Mouse (Mus musculus): ENCODE measurements at regions not wholly inside any gene's neighbourhood (a gene's known extent, or its start where the extent isn't known, plus 50 kb on each side); places are given as distances from the start of the nearest gene placed in this dataset.

DNA sequence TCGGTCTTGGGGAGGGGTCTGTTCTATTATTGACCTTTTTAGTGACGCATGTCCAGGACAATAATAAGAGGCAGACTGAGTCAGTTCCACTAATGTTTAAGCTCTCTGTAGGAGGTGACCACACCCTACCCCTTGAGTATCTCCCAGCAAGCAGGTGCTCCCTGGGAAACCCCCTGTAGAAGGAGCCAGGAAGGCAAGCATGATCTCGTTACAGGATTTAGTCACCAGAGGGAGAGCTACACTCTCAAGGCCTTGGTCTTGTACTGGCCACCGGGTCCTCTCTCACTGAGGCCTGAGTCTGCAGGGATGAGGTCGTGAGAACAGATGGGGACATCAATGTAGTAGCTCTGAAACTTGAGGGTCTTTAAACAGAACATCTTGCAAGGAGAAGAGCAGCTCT, 55.3 kb upstream of the Ccnd2 start:
- no peak for DNase-seq (ENCODE audit: low spot score in 2 of 2)

GRCm38 (mm10) chr6:127213355-127213754, 61.4 kb upstream of the Ccnd2 start:
- no peak for DNase-seq (ENCODE audit: low spot score in 2 of 2)

DNA sequence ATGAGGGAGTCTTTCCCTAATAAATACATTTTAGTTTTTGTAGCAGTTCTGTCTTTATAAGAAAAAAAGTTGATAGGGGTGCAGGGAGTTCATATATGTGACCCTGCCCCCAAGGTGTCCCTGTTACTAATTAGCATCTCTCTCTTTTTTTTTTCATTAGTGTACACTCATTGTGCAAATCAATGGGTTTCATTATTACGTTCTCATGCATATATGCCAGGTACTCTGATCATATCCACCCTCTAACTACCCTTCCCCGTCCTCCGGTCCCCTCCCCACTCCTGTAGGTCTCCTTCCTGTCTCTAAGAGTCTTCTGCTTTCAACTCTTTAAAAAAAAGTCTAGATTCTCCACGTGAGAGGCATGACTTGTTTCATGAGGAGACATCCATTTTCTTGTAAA, 63.9 kb upstream of the Ccnd2 start:
- no peak for DNase-seq (ENCODE audit: low spot score in 2 of 2)

DNA sequence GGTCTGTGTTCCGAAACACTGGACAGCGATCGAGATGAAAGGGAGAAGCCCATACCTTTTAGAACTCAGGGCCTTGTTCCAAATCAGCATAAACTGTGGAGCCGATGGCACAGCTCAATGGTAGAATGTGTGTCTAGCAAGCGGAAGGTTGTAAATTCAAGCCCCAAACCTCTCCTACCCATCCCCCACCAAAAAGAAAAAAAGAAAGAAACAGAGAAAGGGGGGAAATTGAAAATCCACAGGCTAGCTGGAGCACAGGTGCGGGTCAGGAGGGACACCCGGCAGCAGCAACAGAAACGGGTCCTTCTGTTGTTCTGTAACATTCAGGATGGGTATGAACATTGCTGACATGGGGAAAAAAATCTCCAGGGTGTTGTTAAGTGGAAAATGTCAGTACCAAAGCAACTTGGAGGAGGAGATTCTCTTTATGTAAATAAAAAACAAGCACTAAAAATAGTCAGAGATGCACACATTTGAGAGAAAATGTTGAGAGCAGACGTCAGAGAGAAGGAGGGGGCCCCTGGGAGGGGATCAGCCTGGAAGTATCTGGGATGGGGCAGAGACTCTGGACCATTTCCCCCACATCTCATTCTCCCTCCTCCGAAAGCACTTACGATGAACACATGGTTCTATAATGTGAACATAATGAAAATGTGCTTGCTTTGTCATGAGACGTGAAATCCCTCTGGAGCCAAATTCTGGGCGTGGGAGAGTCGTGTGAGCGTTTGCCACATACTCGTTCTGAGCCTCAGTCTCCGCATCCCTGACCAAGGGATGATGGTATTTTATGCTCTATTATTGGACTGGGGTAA, 66.8 kb upstream of the Ccnd2 start:
- DNase-seq (ENCODE audit: low spot score in 2 of 2): no peak

DNA sequence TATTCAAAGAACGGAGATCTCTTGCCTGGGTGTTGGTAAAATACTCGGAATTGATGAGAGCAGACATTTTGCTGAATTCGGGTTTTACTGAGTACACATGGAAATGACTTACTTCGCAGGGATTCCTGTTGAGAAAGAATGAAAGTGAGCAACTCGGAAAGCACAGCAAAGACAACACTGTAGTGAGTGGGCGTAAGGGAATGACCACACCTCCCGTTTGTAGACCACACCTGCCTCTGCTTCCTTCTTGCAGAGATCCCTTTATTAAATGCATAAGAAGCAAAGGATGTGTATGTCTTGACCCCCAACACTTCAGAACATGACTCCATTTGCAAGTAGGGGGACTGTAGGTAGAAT, 67.4 kb upstream of the Ccnd2 start:
- DNase-seq (ENCODE audit: low spot score in 2 of 2): no peak

DNA sequence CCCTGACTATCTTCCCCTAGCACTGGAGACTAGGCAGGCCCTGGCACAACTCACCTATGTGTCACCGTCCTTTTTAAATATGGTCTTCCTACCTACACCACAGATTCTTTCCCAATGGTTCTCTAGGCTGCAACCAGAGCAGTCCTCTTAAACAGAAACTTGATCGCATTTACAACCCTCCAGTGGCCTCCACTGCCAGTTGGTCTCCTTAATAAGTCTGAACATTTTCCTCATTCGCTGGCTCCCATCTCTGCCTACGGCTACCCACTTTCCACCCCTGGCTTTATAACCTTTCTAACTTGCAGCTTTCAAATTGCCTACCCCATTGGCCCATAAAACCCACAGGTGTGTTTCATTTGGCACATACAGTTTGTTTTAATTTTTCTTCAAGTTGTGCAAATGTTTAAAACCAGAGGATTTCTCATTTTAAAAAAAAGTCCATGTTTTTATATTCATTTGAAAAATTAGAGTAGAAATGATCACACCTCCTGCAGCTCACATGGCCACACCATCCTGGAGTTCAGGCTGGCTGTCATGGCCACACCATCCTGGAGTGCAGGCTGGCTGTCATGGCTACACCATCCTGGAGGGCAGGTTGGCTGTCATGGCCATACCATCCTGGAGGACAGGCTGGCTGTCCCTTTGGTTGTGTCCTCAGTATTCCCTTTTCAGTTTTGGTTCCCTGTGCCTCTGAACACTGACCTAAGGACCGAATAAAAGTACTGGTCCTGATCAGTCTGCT, 74.4 kb upstream of the Ccnd2 start:
- no peak for DNase-seq (ENCODE audit: low spot score in 2 of 2)

DNA sequence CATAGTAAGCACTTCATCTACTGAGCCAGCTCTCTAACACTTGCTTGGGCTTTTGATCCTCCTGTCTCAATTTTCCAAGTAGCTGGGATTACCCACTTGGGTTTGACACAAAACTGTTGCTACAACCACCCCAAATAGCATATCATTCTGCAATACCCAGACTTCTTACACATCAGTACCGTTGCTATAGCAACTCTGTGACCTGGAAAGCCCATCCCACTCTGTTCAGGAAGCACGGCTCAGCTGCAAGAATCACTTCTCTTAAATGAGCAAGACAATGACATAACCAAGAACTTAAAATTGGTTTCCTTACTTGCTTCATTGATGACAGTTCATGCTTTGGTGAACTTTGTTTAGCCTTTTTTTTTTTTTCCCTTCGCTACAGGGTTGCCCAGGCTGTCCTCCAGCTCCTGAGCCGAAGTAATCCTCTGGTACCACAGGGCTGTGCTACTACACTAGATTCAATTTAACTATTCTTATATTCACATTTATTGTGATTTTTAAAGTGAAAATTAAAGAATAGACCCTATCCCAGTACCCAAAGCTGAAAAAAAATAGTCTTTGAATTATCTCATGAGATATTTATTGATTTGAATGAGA, 84.6 kb upstream of the Ccnd2 start:
- no peak for DNase-seq (ENCODE audit: low spot score in 2 of 2)

DNA sequence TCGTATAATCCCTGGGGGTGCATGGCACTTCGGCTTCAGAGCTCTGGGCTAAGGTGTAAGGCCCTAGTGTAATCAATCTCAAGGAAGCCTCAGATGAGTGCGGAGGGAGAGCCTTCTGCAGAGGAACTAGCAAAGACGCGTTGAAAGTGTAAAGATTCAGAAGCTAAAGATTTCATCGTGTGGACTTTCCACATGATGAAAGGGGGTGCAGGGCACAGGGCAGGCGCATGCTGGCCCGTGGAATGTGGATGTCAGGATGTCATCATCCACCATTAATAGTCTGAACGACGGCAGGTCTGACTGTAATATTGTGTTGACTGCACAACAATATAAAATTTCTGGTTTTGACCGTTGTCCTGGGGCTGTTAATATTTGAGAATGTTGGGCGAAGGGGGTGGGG, 85.2 kb upstream of the Ccnd2 start:
- no peak for DNase-seq (ENCODE audit: low spot score in 2 of 2)

DNA sequence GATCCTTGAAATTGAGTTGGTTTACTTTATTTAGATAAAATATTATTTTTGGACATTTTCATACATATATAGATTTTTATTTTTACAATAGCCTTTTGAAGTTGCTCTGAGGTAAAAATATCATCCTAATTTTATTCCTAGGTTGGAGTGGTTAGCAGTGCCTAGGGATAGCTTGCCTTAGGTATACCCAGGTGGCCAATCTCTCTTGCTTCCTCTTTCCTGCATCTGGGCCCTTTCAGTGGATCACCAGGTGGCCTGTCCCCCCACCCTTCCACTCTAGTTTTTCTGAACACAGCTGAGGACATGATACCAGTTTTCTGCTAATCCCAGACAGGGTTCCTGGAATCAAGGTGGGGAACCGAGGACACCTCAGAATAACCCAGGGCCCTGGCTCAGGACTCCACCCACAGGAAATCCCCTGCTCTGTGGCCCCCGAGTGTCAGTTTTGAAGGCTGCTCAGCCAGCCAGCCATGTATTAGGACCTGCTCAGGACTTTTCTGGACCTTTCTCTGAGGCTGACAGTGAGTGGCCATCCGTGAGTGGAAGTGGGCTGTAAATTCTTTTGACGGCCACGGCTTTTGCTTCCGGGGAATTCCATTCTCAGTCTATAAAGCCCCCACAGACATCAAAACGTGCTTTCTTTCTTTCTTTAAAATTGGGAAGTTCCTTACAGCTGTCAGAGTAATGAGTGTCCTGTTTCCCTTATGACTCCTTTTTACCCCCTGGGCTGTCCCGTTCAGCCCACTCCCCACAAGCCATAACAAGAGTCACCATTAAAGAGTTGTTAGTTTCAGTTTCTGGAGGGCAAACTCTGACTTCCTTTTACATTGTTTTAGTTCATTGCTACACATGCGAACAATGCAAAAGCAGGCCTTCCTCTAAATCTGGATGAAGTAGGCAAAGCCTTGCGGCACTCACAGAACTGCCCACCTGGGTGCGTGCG, 87.8 kb upstream of the Ccnd2 start:
- no peak for DNase-seq (ENCODE audit: low spot score in 2 of 2)

DNA sequence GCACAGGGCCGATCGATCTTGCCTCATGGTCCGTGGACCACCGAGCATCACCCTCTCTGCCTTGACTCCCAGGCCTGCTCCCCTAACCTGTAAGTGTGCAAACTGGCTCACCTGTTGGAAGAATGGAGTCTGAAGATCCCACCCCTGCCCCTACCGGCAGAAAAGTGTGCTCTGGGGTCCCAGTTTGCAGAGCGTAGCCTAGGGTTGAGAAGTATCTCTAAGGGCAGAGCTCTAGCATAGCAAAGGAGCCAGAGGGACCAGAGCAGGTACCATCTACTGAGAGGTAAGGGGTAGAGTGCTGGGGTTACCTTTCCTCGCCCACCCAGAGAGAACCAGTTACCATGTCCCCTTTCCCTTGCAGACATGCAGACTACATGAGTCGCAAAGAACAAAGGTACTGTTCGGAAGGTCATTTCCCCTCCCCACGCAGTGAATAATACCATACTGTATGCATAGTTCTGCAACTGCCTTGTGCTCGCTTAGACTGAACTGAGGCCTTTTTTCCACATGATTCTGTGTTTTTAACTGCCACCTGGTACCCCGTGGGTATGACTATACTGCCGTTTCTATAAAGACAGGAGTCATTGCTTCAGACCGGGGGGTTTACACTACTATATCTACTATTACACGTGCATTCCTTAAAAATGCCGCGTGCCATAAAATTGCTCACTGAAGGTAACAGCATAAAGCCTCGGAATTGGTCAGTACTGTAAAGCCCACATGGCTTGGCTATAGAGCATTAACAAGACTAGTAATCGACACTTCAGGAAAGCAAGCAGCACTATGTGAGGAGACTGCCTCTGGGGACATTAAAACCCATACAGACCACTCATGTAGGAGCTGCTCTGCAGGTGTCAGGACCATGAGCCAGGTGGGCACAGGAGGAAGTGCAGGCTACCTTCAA, 88.7 kb upstream of the Ccnd2 start:
- no peak for DNase-seq (ENCODE audit: low spot score in 2 of 2)

- no peak for DNase-seq (ENCODE audit: low spot score in 2 of 2)
These were observed 89.9 kb upstream of the Ccnd2 start for GRCm38 (mm10) chr6:127241693-127242425.

DNA sequence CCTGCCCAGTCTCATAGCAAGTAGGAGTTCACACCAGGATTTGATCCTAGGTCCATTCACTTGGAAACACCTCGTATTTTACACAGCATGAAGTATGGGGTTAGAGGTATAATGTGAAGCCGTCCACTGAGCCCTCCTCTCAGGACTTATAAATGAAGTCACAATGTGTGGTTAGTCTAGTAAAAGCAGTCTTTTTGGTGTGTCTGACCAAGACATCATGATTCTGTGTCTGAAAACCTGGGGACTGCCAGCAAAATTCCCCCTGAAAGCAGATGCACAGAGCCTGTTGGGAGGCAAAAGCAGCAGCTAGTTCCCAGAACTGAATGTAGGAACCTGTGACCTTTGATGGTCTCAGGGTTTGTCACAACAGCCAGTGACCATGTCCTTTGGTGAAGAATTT, 91.0 kb upstream of the Ccnd2 start:
- DNase-seq (ENCODE audit: low spot score in 2 of 2): no peak

- no peak for DNase-seq (ENCODE audit: low spot score in 2 of 2)
These were observed 93.9 kb upstream of the Ccnd2 start for GRCm38 (mm10) chr6:127245814-127246440.

- no peak for DNase-seq (ENCODE audit: low spot score in 2 of 2)
These were observed 94.7 kb upstream of the Ccnd2 start for GRCm38 (mm10) chr6:127246730-127247129.

DNA sequence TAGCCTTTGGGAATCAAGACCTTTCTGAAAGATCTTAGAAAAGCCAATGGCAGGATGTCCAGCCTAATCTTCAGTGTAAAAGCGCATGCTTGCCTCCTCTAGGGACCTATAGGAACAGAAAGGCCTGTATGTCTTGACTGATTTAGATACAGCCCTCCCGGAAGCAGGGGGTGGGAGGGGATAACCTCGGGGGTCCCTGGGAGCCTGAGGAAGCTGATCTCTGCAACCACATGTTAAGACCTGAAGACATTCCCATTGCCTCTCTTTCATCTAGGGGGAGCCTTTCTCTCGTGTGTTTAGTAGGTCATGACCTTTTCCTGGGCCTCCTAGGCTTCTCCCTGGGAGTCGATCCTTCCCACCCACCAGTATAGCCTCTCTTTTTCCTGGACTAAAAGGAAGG, 95.3 kb upstream of the Ccnd2 start:
- DNase-seq (ENCODE audit: low spot score in 2 of 2): no peak

DNA sequence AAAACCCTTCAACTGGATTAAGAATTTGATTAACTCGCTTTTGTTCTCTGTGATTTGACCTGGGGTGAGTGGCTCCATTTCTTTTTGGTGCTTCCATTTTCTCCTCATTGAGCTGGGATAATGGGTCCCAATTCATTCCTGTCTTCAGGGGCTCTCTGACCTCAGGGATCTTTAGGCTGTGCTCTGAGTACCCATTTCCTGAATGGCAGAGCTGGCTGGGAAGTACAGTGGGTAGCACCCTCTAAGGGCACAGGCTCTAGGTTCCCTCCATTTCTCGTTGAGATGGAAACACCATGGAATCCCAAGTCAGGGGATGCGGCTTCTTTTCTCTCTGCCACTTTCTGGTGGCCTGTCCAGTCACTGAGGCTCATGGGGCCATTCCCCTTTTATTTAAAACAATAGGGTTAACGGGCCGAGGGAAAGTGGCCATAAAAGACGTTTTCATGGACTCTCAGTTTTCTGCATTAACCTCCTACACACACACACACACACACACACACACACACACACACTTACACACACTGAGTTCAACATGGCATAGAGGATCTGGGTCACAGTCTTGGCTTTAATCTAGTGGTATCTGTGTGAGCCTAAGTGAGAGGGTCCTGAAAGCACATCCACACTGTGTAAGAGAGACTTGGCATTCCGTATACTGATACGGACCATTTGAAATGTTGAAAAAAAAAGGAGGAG, 98.3 kb upstream of the Ccnd2 start:
- no peak for DNase-seq (ENCODE audit: low spot score in 2 of 2)

DNA sequence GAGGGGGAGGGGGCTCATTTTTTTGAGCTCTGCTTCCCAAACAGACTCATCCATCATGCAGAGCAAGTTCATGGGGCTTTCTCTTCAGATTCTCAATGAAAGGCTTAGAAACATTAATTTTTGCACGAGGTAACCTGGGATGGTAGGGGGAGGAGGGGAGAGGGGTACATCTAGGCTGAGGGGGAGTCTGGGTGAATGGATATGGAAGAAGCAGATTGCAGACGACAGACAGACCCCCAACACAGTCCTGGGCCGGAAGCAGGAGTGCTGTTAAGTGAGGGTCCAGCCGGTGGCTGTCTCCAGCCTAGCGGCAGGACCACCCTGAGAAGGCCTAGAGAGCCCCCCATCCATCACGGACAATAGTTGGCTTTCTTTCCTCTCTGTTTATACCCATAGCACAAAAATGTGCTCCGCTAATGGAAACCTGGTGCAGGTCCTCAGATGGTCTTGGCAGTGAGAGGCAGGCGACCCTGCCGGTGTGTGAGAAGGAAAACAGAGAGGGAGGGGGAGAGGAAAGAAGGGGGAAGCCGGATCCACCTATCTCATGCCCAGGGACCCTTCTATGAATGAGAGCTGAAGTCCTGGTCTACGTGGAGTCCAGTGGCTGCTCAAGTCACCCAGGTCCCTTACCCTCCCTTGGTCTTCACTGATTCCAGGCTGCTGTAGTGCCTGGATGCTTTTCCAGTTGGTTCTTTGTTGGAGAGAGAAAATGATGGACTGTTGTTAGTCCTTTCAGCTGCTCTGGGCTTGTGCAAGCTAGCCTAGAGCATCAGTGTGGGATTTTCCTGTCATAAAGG, 99.1 kb upstream of the Ccnd2 start:
- DNase-seq (ENCODE audit: low spot score in 2 of 2): no peak

DNA sequence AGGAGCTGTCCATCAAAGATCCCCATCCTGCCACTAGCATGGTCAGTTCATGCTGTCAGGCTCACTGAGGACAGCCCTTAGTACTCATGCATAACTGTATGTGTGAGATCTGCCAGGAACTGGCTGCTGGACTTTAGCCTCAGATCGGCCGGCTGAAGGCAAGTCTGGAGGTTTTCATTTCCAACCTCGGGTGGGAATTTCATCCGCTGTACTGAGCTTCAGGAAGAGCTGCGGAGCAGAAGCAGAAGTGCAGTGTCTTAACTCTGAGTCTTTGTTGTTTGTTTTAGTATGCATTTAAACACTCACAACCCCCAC, 99.6 kb upstream of the Ccnd2 start:
- DNase-seq (ENCODE audit: low spot score in 2 of 2): no peak
